Mouse (Mus musculus): ENCODE data around the gene Ano10.
"Not testable (repeated sequence)": the region's sequence is repeated elsewhere in the genome, so short reads cannot be mapped to it uniquely, and the experiment has no call there.

Gene Ano10

GRCm38 (mm10) chr9:122294242-122294881 lies at the start of gene Ano10:
Gene Ano10 (minus strand): TSS chr9:122294423.
- peak; percentile 93 for DNase-seq

GRCm38 (mm10) chr9:122343399-122343798 lies 49.2 kb upstream of the Ano10 start:
- DNase-seq: no peak

- no peak for DNase-seq
Observed at GRCm38 (mm10) chr9:122339972-122340371, 45.7 kb upstream of the Ano10 start.

GRCm38 (mm10) chr9:122337510-122337931 lies 43.3 kb upstream of the Ano10 start:
- no peak for DNase-seq

- no peak for DNase-seq
Observed at GRCm38 (mm10) chr9:122336677-122337076, 42.5 kb upstream of the Ano10 start.

GRCm38 (mm10) chr9:122328199-122328598 lies 34.0 kb upstream of the Ano10 start:
- DNase-seq: no peak

GRCm38 (mm10) chr9:122325996-122326395 lies 31.8 kb upstream of the Ano10 start:
- DNase-seq: no peak

GRCm38 (mm10) chr9:122322356-122322755 lies 28.1 kb upstream of the Ano10 start:
- DNase-seq: no peak

- no peak for DNase-seq
Observed at GRCm38 (mm10) chr9:122320626-122321025, 26.4 kb upstream of the Ano10 start.

GRCm38 (mm10) chr9:122316562-122316961 lies 22.3 kb upstream of the Ano10 start:
- DNase-seq: no peak

- no peak for DNase-seq
Observed at GRCm38 (mm10) chr9:122315501-122315900, 21.3 kb upstream of the Ano10 start.

- no peak for DNase-seq
Observed at GRCm38 (mm10) chr9:122314942-122315341, 20.7 kb upstream of the Ano10 start.

GRCm38 (mm10) chr9:122314386-122314785 lies 20.2 kb upstream of the Ano10 start:
- DNase-seq: no peak

- not testable (repeated sequence) for DNase-seq
Observed at GRCm38 (mm10) chr9:122313128-122313527, 18.9 kb upstream of the Ano10 start.

- no peak for DNase-seq
Observed at GRCm38 (mm10) chr9:122312296-122312990, 18.2 kb upstream of the Ano10 start.

- no peak for DNase-seq
Observed at GRCm38 (mm10) chr9:122311051-122311760, 17.0 kb upstream of the Ano10 start.

- DNase-seq: peak; percentile 76
Observed at GRCm38 (mm10) chr9:122310613-122311049, 16.4 kb upstream of the Ano10 start.

GRCm38 (mm10) chr9:122309013-122309980 lies 15.1 kb upstream of the Ano10 start:
- no peak for DNase-seq

- no peak for DNase-seq
Observed at GRCm38 (mm10) chr9:122305302-122305701, 11.1 kb upstream of the Ano10 start.

- no peak for DNase-seq
Observed at GRCm38 (mm10) chr9:122296169-122296568, 1.9 kb upstream of the Ano10 start.

- DNase-seq: no peak
Observed at GRCm38 (mm10) chr9:122295396-122295795, 1.2 kb upstream of the Ano10 start.

- DNase-seq: no peak
Observed at GRCm38 (mm10) chr9:122293865-122294241, 370 bp downstream of the Ano10 start.

GRCm38 (mm10) chr9:122290192-122290591 lies 4.0 kb downstream of the Ano10 start:
- DNase-seq: no peak

Data from cerebellum, adult 8-10 months (tissue).